Mouse (Mus musculus) lung, postnatal 36 days (tissue): ENCODE measurements at regions not wholly inside any gene's neighbourhood (a gene's known extent, or its start where the extent isn't known, plus 50 kb on each side); places are given as distances from the start of the nearest gene placed in this dataset.
A peak's percentile ranks its signal among the peaks of the same experiment; 100 is the strongest.
"Not testable (repeated sequence)": the region's sequence is repeated elsewhere in the genome, so short reads cannot be mapped to it uniquely, and the experiment has no call there.

Source experiments
- DNase-seq: peaks from one replicate; pipeline ENCODE4 v3.0.0; 2022; ENCODE audit warnings: mixed read lengths

- DNase-seq, result no peak
Measured at GRCm38 (mm10) chr1:128535537-128536150, 56.4 kb downstream of the Cxcr4 start.

GRCm38 (mm10) chr1:128532632-128533031 is 59.5 kb downstream of the Cxcr4 start:
- peak; percentile 53 for DNase-seq

- DNase-seq, result no peak
Measured at GRCm38 (mm10) chr1:128529808-128530545, 62.1 kb downstream of the Cxcr4 start.

GRCm38 (mm10) chr1:128519234-128519633 is 72.9 kb downstream of the Cxcr4 start:
- DNase-seq, result no peak

GRCm38 (mm10) chr1:128518514-128518913 is 73.6 kb downstream of the Cxcr4 start:
- DNase-seq, result no peak

GRCm38 (mm10) chr1:128517351-128517750 is 74.7 kb downstream of the Cxcr4 start:
- no peak for DNase-seq

GRCm38 (mm10) chr1:128514327-128514726 is 77.8 kb downstream of the Cxcr4 start:
- no peak for DNase-seq

- DNase-seq, result no peak
Measured at GRCm38 (mm10) chr1:128513911-128514310, 78.2 kb downstream of the Cxcr4 start.

- DNase-seq, result peak; percentile 24
Measured at GRCm38 (mm10) chr1:128513153-128513552, 78.9 kb downstream of the Cxcr4 start.

GRCm38 (mm10) chr1:128508816-128509461 is 83.2 kb downstream of the Cxcr4 start:
- DNase-seq, result no peak

GRCm38 (mm10) chr1:128506551-128507313 is 85.4 kb downstream of the Cxcr4 start:
- no peak for DNase-seq

GRCm38 (mm10) chr1:128504371-128504770 is 87.2 kb upstream of the Dars start:
- DNase-seq, result no peak

- DNase-seq, result no peak
Measured at GRCm38 (mm10) chr1:128498042-128498772, 81.0 kb upstream of the Dars start.

GRCm38 (mm10) chr1:128492251-128492650 is 75.1 kb upstream of the Dars start:
- no peak for DNase-seq

GRCm38 (mm10) chr1:128487181-128487580 is 70.0 kb upstream of the Dars start:
- not testable (repeated sequence) for DNase-seq

- no peak for DNase-seq
Measured at GRCm38 (mm10) chr1:128478376-128478775, 61.2 kb upstream of the Dars start.

GRCm38 (mm10) chr1:128477653-128478052 is 60.5 kb upstream of the Dars start:
- no peak for DNase-seq

GRCm38 (mm10) chr1:128472713-128473230 is 55.6 kb upstream of the Dars start:
- no peak for DNase-seq

- peak; percentile 76 for DNase-seq
Measured at GRCm38 (mm10) chr1:128472022-128472712, 55.0 kb upstream of the Dars start.

GRCm38 (mm10) chr1:128470786-128471185 is 53.6 kb upstream of the Dars start:
- DNase-seq, result no peak

- DNase-seq, result no peak
Measured at GRCm38 (mm10) chr1:128469054-128469453, 51.9 kb upstream of the Dars start.
